Mouse (Mus musculus) hindbrain, embryonic 11.5 days (tissue): ENCODE results near the gene Efcc1. TPM values are rescaled to one million over a fixed set of nuclear protein-coding genes. Genes with fewer than 3 reads are reported as not detected.

ENCODE experiments used
- ATAC-seq: fragments of 200-750 bp; cut with Nextera tagmentation; 2 replicates; pipeline ENCODE4 v1.8.0; 2017; ENCODE audit warnings: mild to moderate bottlenecking, moderate TSS enrichment, moderate library complexity; ENCODE audit not compliant: low FRiP score
- DNase-seq: peaks from one replicate; pipeline ENCODE4 v3.0.0-alpha.2; 2015; ENCODE audit warnings: low spot score
- H3K27ac ChIP-seq: fragments of 300-500 bp; sonication (generic); 2 replicates; pipeline ENCODE4 v1.5.1; 2014; ENCODE audit warnings: mild to moderate bottlenecking, low read depth, low read length
- H3K27me3 ChIP-seq: fragments of 300-500 bp; sonication (generic); 2 replicates; pipeline ENCODE4 v1.6.1; 2014; ENCODE audit warnings: mild to moderate bottlenecking, low read length, moderate library complexity, mixed read lengths; ENCODE audit not compliant: control insufficient read depth, insufficient read depth
- H3K36me3 ChIP-seq: fragments of 300-500 bp; sonication (generic); 2 replicates; pipeline ENCODE4 v1.6.1; 2014; ENCODE audit warnings: mild to moderate bottlenecking, low read length, moderate library complexity, mixed read lengths; ENCODE audit not compliant: control insufficient read depth, insufficient read depth
- H3K4me1 ChIP-seq: fragments of 300-500 bp; sonication (generic); replicated peaks from 2 replicates; pipeline ENCODE4 v1.6.1; 2014; ENCODE audit warnings: low read length, mixed read lengths; ENCODE audit not compliant: control insufficient read depth, insufficient read depth
- H3K4me2 ChIP-seq: fragments of 300-500 bp; sonication (generic); replicated peaks from 2 replicates; pipeline ENCODE4 v1.6.1; 2014; ENCODE audit warnings: mild to moderate bottlenecking, low read depth, low read length
- H3K4me3 ChIP-seq: fragments of 300-500 bp; sonication (generic); 2 replicates; pipeline ENCODE4 v1.5.1; 2014; ENCODE audit warnings: low read depth, low read length
- H3K9ac ChIP-seq: fragments of 300-500 bp; sonication (generic); 2 replicates; pipeline ENCODE4 v1.6.1; 2014; ENCODE audit warnings: low read depth, low read length
- H3K9me3 ChIP-seq: fragments of 300-500 bp; sonication (generic); 2 replicates; pipeline ENCODE4 v1.6.1; 2016; ENCODE audit warnings: low read length; ENCODE audit not compliant: control insufficient read depth
- WGBS: fragments of 180-500 bp; shearing (Covaris S2); extraction: QIAGEN DNeasy Blood & Tissue Kit; methylation state at CpG from one replicate; pipeline ENCODE4 v1.1.7; 2014; 5-methylcytosine and 5-hydroxymethylcytosine counted together
- polyA plus RNA-seq: library from polyadenylated mRNA; unstranded; fragments of >200 nt; fragmentation: Nextera tagmentation; extraction: Ambion mirVana; gene quantifications from 2 replicates; pipeline ENCODE4 v1.2.1, GENCODE M21; 2014

The Efcc1 gene
- polyA plus RNA-seq, result 5.6 and 7.7 TPM in 2 replicates

GRCm38 (mm10) chr6:87730591-87731462, at the start of gene Efcc1:
Gene Efcc1, plus strand, starts transcription at chr6:87730869.
- H3K9me3 ChIP-seq, result no peaks in the 10 kb centered on the region
- H3K27ac ChIP-seq, result peak within 1 kb of the TSS; percentile 68
- H3K9ac ChIP-seq, result peak within 1 kb of the TSS; percentile 81
- H3K4me3 ChIP-seq, result peak within 1 kb of the TSS; percentile 72
- H3K27me3 ChIP-seq, result peaks cover 40% of the 10 kb centered on the region
- H3K4me2 ChIP-seq, result peak within 1 kb of the TSS; percentile 95
- peaks cover 11% of the 10 kb centered on the region; the same call in 1 of the 2 replicates for H3K4me1 ChIP-seq
- peak; percentile 78 for DNase-seq
- no peaks in the 10 kb centered on the region for H3K36me3 ChIP-seq
- peak; percentile 84 for ATAC-seq
- WGBS, result under 1% methylated on average over 88 of the region's 90 CpGs

- no peaks in the 10 kb centered on the region for H3K36me3 ChIP-seq
- H3K4me1 ChIP-seq, result no peaks in the 10 kb centered on the region
- no peak overlapping the region for H3K4me3 ChIP-seq
- no peak for ATAC-seq
- no peak overlapping the region for H3K27ac ChIP-seq
- H3K9me3 ChIP-seq, result no peaks in the 10 kb centered on the region
- WGBS, result 80% methylated on average over 3 of the region's 3 CpGs
- DNase-seq, result no peak
- no peak overlapping the region for H3K9ac ChIP-seq
- no peaks in the 10 kb centered on the region for H3K27me3 ChIP-seq
- no peak overlapping the region for H3K4me2 ChIP-seq
Measured at GRCm38 (mm10) chr6:87695947-87696346, 34.7 kb upstream of the Efcc1 start.

GRCm38 (mm10) chr6:87696544-87696943, 34.1 kb upstream of the Efcc1 start:
- Histone ChIP-seq H3K27me3 (no peaks in the 10 kb centered on the region), H3K4me1 (no peaks in the 10 kb centered on the region), H3K9me3 (no peaks in the 10 kb centered on the region), H3K4me2 (no peak overlapping the region), H3K9ac (no peak overlapping the region), H3K36me3 (no peaks in the 10 kb centered on the region), H3K27ac (no peak overlapping the region), H3K4me3 (no peak overlapping the region)
- 91% methylated on average over 4 of the region's 4 CpGs for WGBS
- DNase-seq, result no peak
- ATAC-seq, result no peak

- no peak overlapping the region for H3K9ac ChIP-seq
Measured at GRCm38 (mm10) chr6:87706246-87706645, 24.4 kb upstream of the Efcc1 start.

GRCm38 (mm10) chr6:87712311-87712710, 18.4 kb upstream of the Efcc1 start:
- ATAC-seq (no peak), DNase-seq (no peak)
- Histone ChIP-seq H3K9ac (no peak overlapping the region), H3K4me3 (no peak overlapping the region), H3K27ac (no peak overlapping the region), H3K9me3 (no peaks in the 10 kb centered on the region), H3K36me3 (no peaks in the 10 kb centered on the region), H3K4me1 (no peaks in the 10 kb centered on the region), H3K4me2 (no peak overlapping the region), H3K27me3 (no peaks in the 10 kb centered on the region)
- 90% methylated on average over 4 of the region's 4 CpGs for WGBS

More at GRCm38 (mm10) chr6:87706246-87706645, 24.4 kb upstream of the Efcc1 start:
- Histone ChIP-seq H3K27me3 (no peaks in the 10 kb centered on the region), H3K27ac (no peak overlapping the region), H3K4me3 (no peak overlapping the region), H3K9me3 (no peaks in the 10 kb centered on the region), H3K4me1 (no peaks in the 10 kb centered on the region), H3K36me3 (no peaks in the 10 kb centered on the region), H3K4me2 (no peak overlapping the region)
- DNase-seq (peak; percentile 49), ATAC-seq (no peak)
- 42% methylated on average over 3 of the region's 3 CpGs for WGBS

- no peaks in the 10 kb centered on the region for H3K9me3 ChIP-seq
- H3K27me3 ChIP-seq, result no peaks in the 10 kb centered on the region
- ATAC-seq, result no peak
- H3K9ac ChIP-seq, result no peak overlapping the region
- DNase-seq, result no peak
- H3K4me1 ChIP-seq, result no peaks in the 10 kb centered on the region
- no peak overlapping the region for H3K4me2 ChIP-seq
- 89% methylated on average over 4 of the region's 4 CpGs for WGBS
- no peak overlapping the region for H3K4me3 ChIP-seq
- H3K36me3 ChIP-seq, result no peaks in the 10 kb centered on the region
- H3K27ac ChIP-seq, result no peak overlapping the region
Measured at GRCm38 (mm10) chr6:87714091-87714490, 16.6 kb upstream of the Efcc1 start.

GRCm38 (mm10) chr6:87722631-87723030, 8.0 kb upstream of the Efcc1 start:
- DNase-seq, result peak; percentile 81
- no peaks in the 10 kb centered on the region for H3K9me3 ChIP-seq
- H3K27me3 ChIP-seq, result no peaks in the 10 kb centered on the region
- WGBS, result 6% methylated on average over 13 of the region's 13 CpGs
- no peak overlapping the region for H3K4me3 ChIP-seq
- no peak overlapping the region for H3K9ac ChIP-seq
- H3K4me1 ChIP-seq, result peaks cover 8% of the 10 kb centered on the region; the same call in 1 of the 2 replicates
- H3K36me3 ChIP-seq, result no peaks in the 10 kb centered on the region
- ATAC-seq, result peak; percentile 89
- H3K27ac ChIP-seq, result no peak overlapping the region
- H3K4me2 ChIP-seq, result no peak overlapping the region; the same call in 1 of the 2 replicates

GRCm38 (mm10) chr6:87725267-87725912, 5.3 kb upstream of the Efcc1 start:
- peaks cover 5% of the 10 kb centered on the region; the same call in 1 of the 2 replicates for H3K27me3 ChIP-seq
- no peaks in the 10 kb centered on the region for H3K9me3 ChIP-seq
- no peaks in the 10 kb centered on the region for H3K36me3 ChIP-seq
- no peak overlapping the region for H3K4me2 ChIP-seq
- no peak overlapping the region for H3K4me3 ChIP-seq
- no peak overlapping the region for H3K9ac ChIP-seq
- H3K27ac ChIP-seq, result no peak overlapping the region
- DNase-seq (no peak), ATAC-seq (no peak)
- H3K4me1 ChIP-seq, result peaks cover 8% of the 10 kb centered on the region; the same call in 1 of the 2 replicates
- 73% methylated on average over 7 of the region's 7 CpGs for WGBS
